Mouse (Mus musculus) thymus, postnatal 25 days (tissue): ENCODE data around the gene Gxylt1.
"Not testable (repeated sequence)": the region's sequence is repeated elsewhere in the genome, so short reads cannot be mapped to it uniquely, and the experiment has no call there.

Experiments
- DNase-seq: peaks from one replicate; pipeline ENCODE4 v3.0.0; 2022

Gxylt1 gene

DNA sequence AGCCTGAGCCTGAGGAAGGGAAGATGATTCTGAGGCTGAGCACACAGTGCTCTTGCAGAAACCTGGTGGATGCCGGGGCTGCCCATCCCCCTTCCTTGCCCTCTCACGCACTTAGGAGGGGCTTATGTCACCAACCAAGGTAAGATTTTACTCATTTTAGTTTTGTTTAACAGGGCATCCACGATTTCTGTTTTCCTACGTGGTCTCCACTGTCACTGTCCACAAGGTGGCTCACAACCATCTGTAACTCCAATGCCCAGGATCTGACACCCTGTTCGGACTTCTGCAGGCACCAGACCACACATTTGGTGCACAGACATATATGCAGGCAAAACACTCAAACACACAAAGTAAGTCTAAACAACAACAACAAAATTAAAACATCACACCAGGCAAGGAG, 12.2 kb downstream of the Gxylt1 start:
- DNase-seq = no peak

DNA sequence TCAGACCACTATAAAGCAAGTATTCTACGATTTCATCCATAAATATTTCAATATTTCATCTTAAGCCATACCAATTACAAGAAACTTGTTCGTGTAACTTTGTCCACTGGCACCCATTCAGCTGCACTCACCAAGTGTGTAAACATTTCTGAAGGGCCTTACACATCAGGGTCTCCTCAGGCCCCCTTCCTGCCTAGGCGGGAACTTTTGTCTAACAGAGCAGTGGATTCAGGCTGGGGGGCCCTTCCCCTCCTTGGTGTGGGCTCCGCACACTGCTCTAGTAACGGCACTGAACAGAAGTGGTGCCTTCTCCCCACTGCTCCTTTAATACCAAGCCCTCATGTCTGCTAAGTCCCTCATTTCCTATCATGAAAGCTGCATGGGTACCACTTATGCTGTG, 12.7 kb downstream of the Gxylt1 start:
- DNase-seq = no peak

DNA sequence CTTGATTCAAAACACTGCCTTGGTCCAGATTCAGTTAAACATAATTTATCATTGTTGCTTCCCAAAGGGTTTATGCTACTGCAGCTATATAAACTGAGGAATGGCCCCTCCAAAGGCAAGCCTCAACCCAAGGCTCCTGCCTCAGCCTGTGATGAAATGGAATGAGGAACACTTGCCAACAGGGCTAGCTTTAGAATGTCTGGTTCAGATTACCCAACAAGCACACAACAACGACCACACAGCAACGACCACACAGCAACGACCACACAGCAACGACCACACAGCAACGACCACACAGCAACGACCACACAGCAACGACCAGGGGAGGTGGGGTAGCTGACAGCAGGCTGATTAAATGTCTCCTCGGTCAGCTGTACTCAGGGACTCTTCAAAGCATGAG, 15.0 kb downstream of the Gxylt1 start:
- no peak for DNase-seq

DNA sequence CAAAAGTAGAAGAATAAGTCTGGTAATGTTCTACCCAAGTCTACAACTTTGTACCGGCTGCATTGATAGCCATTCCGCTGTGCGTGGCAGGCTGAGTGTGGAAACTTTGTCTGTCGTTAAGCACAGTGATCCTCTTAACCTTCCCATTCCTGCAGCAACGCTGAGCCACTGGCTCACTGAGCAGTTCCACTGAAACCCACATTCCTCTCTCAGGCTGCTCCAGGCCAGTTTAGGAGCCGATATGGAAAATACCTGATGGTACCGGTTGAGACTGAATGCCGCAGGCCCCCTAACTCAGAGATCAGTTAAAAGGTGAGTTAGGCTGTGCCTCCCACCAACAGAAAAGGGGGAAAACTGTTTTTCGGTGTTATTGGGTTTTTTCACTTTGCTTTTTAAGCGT, 19.7 kb downstream of the Gxylt1 start:
- no peak for DNase-seq

DNA sequence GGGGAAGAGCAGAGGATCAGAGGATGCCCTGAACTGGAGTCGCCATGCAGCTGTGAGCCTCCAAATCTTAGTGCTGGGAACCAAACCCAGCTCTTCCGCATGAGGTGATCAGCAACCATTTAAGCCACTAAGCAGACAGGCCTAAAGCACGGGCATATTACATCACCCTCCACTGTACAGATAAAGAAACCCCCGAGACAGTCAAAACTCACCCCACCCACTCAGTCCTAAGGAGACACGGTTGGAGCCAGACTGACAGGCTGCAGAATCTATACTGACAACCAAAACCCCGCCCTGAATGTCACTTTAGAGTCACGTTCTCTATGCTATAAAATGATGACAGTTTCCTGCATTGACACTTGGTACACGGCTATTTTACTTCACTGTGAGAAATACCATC, 21.8 kb downstream of the Gxylt1 start:
- DNase-seq = no peak

DNA sequence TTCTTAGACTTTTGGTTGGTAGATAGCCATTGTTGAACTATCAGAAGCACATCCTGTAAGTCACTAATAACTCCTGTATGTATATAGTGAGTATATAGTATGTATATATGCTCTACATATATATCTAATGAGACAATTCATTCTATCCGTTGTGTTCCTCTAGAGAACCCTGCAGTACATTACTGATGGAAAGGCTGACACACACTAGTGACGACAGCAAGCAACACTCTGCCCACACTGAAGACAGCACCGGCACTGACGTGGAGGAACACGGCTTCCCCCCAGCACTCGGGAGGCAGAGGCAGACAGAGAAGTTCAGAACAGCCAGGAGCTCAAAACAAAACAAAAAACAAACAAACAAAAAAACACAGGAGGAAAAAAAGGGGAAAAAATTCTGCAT, 22.6 kb downstream of the Gxylt1 start:
- DNase-seq = no peak

DNA sequence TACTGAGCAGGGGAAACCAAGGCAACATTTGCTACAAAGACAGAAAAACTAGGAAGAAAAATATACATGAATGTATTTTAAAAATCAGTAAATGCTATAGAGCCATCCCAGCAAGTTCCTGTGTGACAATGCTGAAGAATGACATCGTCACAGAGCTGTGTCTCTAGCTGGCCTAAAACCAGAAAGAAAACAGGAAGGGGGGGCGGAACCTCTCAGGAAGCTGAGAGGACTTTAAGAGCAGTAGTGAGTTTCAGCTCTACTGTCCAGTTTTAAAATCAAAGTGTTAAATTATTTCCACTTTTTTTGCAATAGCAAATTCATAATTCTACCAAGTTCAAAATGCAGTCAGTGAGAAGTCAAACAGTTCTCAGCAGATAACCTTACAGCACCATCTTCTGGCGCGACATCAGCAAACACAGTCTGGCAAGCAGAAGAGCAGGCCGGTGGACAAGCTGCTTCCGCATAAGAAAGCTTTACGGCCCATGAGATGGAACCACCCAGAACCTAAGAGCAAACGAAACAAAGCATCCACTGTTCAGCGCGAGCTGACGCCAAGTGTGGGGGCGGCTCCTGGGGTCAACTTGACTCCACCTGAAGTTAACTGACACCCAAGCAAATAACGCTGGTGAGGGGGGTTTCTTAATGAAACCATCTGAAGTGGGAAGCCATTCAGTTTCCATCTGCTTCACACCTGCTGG, 23.3 kb downstream of the Gxylt1 start:
- DNase-seq = no peak

DNA sequence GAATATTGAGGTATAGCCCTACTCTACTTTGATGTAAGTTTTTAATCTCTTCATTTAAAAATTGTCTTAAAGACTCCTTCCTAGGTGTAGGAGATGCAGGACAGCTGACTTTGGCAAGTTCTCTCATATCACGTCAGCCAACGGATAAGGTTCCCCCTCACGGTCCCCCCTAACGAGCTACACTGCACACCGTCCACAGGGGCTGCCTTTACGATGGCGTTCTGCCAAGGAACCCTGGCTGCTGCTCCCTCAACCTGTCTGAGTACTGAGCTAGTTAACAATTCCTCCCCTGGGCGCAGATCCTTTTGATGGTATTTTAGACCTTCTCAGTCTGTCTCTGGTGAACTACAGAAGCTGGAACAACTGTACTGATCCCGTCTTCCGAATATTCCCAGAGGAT, 31.8 kb downstream of the Gxylt1 start:
- no peak for DNase-seq

DNA sequence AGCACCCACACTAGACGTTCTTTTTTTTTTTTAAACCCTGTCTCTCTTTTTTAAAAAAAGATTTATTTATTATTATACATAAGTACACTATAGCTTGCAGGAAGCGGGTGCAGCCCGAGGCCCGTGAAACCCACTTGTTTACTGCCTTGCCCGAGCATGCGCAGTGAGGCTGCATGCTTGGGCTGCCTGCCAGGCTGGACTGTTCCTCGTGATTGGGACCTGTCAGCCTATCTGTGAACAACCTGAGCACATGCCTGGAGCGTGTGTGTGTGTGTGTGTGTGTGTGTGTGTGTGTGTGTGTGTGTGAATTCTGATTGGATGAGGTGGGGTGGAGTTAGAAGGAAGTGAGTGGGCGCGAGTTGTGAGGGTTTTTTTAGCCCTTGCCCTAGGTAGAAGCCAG, 38.5 kb downstream of the Gxylt1 start:
- not testable (repeated sequence) for DNase-seq

DNA sequence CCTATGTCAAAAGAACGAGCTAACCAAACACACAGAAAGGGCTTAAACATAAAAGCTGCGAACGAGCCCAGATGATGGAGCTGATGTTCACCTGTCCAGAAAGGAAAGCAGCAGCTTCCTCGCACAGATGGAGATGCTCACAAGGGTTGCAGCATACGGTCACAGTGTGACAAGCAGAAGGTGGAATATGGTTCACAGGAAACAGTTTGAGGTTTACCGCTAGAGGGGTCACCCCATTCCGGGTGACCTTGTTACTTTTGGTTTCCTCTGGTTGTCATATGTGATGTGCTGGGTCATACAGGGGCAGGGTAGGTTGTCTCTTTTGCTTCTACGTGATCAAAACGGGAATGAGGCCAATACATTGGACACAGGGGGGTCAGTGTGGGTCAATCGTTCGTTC, 46.0 kb downstream of the Gxylt1 start:
- peak; percentile 18 for DNase-seq

DNA sequence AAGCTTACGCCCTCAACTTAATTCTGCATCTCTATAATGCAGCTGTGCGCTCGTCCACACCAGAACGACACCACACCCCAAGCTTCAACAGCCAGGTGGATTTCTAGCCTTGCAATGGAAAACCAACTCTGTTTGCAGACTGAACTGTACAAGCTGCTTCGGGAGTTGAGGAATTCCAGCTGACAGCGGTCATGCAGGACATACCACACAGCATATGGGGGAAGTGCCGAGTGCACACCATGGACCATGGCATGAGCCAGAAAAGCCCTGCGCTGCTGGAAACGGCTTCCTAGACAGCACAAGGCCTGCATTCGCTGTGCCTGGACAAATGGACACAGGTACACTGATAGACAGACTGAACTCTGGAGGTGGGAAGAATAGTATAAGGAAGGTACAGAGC, 46.6 kb downstream of the Gxylt1 start:
- DNase-seq = no peak

DNA sequence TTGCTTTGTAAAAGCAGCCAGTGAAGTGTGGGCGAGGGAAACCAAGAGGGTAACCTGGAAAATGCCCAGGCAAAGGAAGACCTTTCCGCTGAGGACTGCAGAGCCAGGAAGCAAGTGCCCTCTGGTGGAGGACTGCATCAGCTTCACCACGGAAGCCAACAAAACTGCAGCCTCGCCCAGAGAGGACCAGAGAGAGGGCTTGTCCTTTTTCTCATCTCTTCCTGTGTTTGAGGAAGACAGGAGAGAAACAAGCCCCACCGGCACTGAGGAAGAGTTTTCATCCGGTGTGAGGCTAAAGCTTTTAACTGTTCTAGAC, 47.3 kb downstream of the Gxylt1 start:
- DNase-seq = peak; percentile 27

DNA sequence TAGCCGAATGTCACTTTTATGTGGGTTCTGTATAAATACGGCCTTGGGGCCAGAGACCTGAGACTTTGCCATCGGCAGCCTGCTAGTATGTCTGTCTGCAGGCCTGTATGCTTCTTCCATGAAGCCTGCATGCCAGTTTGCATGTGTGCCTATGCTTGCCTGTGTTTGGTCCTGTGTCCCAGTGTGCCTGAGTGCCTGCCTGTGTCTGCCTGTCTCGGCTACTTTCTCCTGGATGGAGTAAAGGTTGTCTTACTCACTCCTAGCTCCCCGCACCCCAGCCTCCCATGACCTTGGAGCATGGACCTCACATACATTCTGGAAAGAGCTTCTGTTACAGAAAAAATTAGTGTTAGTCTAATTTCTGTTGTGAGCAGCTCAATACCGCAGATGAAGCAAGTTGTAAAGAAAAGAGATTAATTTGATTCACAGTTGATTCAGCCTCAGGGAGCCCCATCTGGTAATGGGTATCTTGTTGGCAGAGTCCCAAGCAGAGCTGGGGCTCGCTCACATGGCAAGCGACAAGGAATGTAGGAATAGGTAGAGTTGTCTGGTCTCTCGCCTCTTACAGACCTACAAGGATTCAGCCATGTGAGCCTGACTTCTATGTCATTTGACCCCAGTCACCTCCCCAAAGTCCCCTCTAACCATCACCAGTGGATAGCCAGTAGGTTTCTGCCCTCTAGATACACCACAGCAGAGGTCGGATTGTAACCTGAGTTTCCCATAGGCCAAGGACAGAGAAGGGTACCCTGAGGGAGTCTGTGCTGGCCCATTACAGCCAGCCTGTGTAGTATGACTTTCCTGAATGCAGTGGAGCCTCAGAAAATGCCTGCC, 47.8 kb downstream of the Gxylt1 start:
- DNase-seq = no peak

DNA sequence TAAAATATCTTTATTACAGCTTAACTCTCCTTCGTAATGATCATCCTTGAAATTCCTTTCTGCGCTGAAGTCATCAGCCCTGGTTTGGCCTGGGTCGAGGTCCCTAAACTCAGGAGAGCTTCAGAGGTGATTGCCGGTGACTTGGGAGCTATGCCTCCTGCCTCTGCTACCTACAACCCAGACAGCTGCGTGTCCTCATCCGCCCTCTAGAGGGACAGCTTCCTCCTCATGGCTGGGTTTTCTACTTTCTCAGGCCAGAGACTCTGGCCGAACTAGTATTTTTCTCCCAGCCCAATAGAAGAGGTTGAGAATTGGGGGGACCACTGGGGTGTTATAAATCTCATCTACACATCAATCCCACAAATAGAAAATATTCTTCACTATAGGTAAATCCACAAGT, 52.5 kb downstream of the Gxylt1 start:
- DNase-seq = peak; percentile 14

DNA sequence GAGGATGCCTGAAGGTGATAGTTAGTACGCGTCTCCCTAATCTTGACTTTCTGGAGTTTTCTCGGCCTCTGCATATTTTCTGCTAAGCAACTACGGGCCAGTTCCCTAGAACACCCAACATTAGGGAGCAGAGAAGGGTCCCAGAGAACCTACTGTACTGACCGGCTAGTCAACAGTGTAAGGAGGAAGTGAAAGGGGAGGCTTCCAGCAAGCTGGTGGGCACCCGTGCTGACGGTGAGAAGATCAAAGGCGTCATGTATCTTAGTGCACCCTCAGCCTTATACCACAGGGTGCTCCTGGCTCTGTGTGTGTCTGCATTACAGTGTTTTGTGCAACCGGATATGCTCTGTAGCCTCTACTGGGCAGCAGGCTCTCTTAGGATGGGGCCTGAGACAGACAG, 62.4 kb downstream of the Gxylt1 start:
- DNase-seq = no peak

DNA sequence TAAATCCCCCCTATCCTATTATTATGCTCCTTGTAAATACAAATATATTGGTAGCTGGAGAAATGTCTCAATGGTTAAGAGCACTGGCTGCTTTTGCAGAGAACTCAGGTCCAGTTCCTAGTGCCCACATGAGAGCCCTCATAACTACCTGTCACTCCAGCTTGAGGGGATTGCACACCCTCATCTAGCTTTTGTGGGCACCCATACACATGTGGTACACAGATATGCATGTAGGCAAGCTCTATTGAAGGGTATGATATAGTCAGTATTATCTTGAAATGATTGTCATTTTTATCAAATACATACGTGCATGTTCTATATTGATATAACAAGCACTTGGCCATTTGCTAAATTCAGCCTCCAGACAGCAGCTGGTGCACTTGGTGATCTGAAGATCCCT, 70.1 kb downstream of the Gxylt1 start:
- no peak for DNase-seq

DNA sequence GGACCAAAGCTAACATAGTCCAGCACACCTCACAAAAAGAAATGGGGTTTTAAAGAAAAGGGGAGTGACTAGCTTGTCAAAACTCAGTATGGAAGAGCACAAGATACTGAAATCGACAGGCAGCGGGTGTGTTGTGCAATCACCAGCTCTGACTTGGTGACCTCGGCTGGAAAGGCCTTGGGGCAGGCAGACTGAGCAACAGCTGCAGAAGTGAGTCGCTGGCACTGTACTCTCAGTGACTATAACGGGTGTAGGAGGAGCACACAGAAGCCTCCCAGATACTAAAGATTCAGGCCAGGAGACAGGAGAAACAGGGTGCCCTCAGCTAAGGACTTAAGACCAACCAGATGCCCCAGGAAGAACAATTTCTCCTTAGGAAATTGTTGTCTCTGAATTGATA, 73.0 kb downstream of the Gxylt1 start:
- no peak for DNase-seq

DNA sequence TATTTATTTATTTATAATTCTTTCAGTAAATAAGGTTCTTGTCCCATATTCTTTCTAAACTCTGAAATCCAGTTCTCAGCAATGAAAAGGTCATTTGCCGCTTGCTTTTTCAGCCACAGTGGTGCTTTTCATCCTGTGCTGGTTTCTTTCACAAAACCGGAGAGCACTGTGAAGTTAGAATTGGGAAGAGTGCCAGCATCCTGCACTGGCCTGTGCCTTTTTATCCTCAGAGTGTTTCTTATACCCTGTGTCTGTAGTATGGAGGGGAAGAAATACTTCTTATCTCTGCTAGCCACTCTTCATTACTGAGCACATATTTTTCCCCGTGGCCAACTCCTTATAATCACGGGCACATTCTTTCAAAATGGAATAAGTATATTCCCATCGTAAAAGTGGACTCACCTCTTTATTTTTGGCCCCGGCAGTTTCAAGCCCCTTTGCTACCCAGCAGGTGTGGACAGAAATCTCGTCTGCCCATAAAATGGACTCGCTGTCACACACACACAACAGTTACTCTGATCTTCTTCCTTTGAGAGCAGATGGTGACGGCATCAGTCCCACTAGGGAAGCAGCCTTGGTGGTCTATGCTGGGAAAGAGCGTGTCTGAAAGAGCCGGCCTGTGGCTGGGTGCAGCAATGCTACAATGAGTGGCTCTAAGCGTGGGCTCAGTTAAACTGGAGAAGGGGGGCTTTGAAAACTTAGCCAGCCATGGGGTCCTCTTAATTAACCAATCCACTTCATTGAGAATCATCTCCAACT, 83.4 kb downstream of the Gxylt1 start:
- DNase-seq = no peak
